Mouse (Mus musculus) testis, adult 2 months (tissue): ENCODE data around the gene Polq.
A peak's percentile ranks its signal among the peaks of the same experiment; 100 is the strongest.

ENCODE experiments used
- CTCF ChIP-seq: fragments of 200-500 bp; IDR thresholded peaks from 2 replicates; pipeline ENCODE4 v1.5.1; 2012; ENCODE audit warnings: low read depth, mild to moderate bottlenecking, inconsistent platforms, low read length, moderate library complexity; ENCODE audit not compliant: control insufficient read depth, insufficient read depth, insufficient replicate concordance
- POLR2A ChIP-seq: fragments of 200-500 bp; IDR thresholded peaks from 2 replicates; pipeline ENCODE4 v1.6.1; 2012; ENCODE audit warnings: low read depth, mild to moderate bottlenecking, inconsistent platforms, low read length, moderate library complexity; ENCODE audit not compliant: control insufficient read depth

- TF ChIP-seq CTCF (no peak), POLR2A (peak; percentile 77)
Measured at GRCm38 (mm10) chr16:37011061-37011921, at the start of gene Polq.
